Mouse (Mus musculus): ENCODE data around the gene Nsl1. TPM values are rescaled to one million over a fixed set of nuclear protein-coding genes. Genes with fewer than 3 reads are reported as not detected.

Nsl1 gene
- polyA plus RNA-seq, 1 experiment: 35.6 TPM

DNA sequence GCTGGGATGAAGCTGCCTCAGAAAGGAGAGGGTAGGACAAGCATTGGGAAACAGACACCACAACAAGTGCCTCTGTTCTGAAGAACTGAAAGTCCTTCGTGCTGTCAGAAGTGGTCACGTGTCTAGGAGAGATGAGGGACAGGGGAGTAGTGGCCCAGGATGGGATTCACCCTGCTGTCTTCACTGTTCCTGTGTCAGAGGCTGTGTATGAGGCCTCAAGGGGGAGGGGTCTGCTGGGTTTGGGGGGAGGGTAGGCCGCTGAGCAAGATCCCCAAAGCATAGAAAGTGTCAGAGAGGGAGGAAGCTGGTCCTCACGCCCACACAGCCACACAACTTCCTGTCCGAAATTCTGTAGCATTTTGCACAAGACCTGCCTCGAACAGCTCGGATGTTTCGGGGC lies 48.3 kb downstream of the Nsl1 start:
- H3K27me3 ChIP-seq (ENCODE audit: control insufficient read depth, insufficient read depth, low read length, poor library complexity, severe bottlenecking): no peaks in the 10 kb centered on the region
- no peaks in the 10 kb centered on the region for H3K4me1 ChIP-seq (ENCODE audit: control insufficient read depth, insufficient read depth, low read length)
- H3K9ac ChIP-seq (ENCODE audit: low read depth, poor library complexity, severe bottlenecking): no peak overlapping the region
- H3K27ac ChIP-seq (ENCODE audit: insufficient read depth, low read length): no peak overlapping the region
- H3K9me3 ChIP-seq (replicated peaks; ENCODE audit: control insufficient read depth, insufficient read depth, low read length, poor library complexity, severe bottlenecking): no peaks in the 10 kb centered on the region
- H3K36me3 ChIP-seq (ENCODE audit: control insufficient read depth, insufficient read depth, low read length, poor library complexity, severe bottlenecking): no peaks in the 10 kb centered on the region
- no peak for TF ChIP-seq CTCF (IDR thresholded peaks at IDR 0.05; ENCODE audit: low read depth, low read length)
- no peak for TF ChIP-seq POLR2A (IDR thresholded peaks at IDR 0.05; ENCODE audit: insufficient read depth, low read length)
- no peak for TF ChIP-seq EP300 (IDR thresholded peaks at IDR 0.05; ENCODE audit: insufficient read depth, low read depth, low read length)
- H3K4me3 ChIP-seq (ENCODE audit: low read depth, low read length): no peak overlapping the region

DNA sequence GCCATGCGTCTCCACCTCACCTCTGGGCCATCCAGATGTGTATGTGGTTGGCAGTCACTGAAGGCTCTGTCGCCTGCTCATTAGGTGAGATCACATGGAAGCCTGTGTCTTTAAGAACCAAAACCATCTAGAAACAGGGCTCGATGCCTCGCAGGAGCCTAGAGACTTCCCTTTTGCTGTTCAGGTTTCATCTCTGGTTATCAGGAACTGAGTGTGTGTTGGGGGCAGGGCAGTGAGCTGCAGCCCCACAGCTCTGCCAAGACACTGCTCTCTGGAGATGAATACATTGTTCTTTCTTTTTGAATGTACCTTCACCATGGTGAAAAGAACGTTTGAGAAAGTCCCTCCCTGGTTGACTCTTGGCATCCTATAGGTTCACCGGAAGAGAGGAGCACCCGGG lies 52.1 kb downstream of the Nsl1 start:
- TF ChIP-seq CTCF (IDR thresholded peaks at IDR 0.05; ENCODE audit: low read depth, low read length) (no peak), POLR2A (IDR thresholded peaks at IDR 0.05; ENCODE audit: insufficient read depth, low read length) (no peak), EP300 (IDR thresholded peaks at IDR 0.05; ENCODE audit: insufficient read depth, low read depth, low read length) (no peak)
- Histone ChIP-seq H3K27me3 (ENCODE audit: control insufficient read depth, insufficient read depth, low read length, poor library complexity, severe bottlenecking) (0 out of 2 replicates have a peak, but pooled peaks cover 2% of the 10 kb centered on the region), H3K27ac (ENCODE audit: insufficient read depth, low read length) (no peak overlapping the region), H3K9ac (ENCODE audit: low read depth, poor library complexity, severe bottlenecking) (no peak overlapping the region), H3K36me3 (ENCODE audit: control insufficient read depth, insufficient read depth, low read length, poor library complexity, severe bottlenecking) (no peaks in the 10 kb centered on the region), H3K4me3 (ENCODE audit: low read depth, low read length) (no peak overlapping the region), H3K9me3 (replicated peaks; ENCODE audit: control insufficient read depth, insufficient read depth, low read length, poor library complexity, severe bottlenecking) (no peaks in the 10 kb centered on the region), H3K4me1 (ENCODE audit: control insufficient read depth, insufficient read depth, low read length) (no peaks in the 10 kb centered on the region)

DNA sequence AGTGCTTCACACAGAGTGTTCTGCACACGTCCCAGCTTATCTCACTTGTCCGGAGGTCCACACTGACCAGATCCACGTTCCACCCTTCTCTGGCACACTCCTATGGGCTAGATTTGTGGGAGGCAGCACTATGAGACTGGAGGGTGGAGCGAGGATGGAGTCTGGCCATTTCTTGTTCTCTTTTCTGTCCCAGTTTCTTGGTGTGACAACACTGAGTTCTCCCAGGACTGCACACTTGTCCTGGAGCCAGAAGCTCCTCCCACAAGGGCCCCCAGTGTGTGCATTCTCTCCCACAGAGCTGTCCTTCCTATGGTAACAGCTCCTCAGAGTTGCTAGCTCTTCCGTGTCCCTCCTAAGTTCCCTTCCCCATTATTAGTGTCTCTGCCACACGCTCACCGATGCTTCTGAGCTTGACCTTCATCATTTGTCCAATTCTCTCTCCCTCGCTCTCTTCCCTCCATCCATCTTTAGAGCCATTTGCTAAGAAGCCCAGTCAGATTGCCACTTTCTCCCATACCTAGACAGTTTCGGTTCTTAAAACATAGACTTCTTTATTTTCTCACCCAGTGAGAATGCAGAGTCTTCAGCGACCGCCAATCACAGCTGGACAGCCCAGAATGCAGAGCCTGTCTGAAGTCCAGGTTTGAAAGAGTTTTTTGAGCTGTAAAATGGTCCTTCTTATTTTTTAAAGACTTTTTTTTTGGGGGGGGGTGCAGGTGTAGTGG lies 52.9 kb downstream of the Nsl1 start:
- Histone ChIP-seq H3K9me3 (replicated peaks; ENCODE audit: control insufficient read depth, insufficient read depth, low read length, poor library complexity, severe bottlenecking) (no peaks in the 10 kb centered on the region), H3K4me1 (ENCODE audit: control insufficient read depth, insufficient read depth, low read length) (no peaks in the 10 kb centered on the region), H3K9ac (ENCODE audit: low read depth, poor library complexity, severe bottlenecking) (no peak overlapping the region), H3K36me3 (ENCODE audit: control insufficient read depth, insufficient read depth, low read length, poor library complexity, severe bottlenecking) (no peaks in the 10 kb centered on the region), H3K4me3 (ENCODE audit: low read depth, low read length) (no peak overlapping the region), H3K27me3 (ENCODE audit: control insufficient read depth, insufficient read depth, low read length, poor library complexity, severe bottlenecking) (0 out of 2 replicates have a peak, but pooled peaks cover 2% of the 10 kb centered on the region), H3K27ac (ENCODE audit: insufficient read depth, low read length) (no peak overlapping the region)
- TF ChIP-seq CTCF (IDR thresholded peaks at IDR 0.05; ENCODE audit: low read depth, low read length) (no peak), EP300 (IDR thresholded peaks at IDR 0.05; ENCODE audit: insufficient read depth, low read depth, low read length) (no peak), POLR2A (IDR thresholded peaks at IDR 0.05; ENCODE audit: insufficient read depth, low read length) (no peak)

DNA sequence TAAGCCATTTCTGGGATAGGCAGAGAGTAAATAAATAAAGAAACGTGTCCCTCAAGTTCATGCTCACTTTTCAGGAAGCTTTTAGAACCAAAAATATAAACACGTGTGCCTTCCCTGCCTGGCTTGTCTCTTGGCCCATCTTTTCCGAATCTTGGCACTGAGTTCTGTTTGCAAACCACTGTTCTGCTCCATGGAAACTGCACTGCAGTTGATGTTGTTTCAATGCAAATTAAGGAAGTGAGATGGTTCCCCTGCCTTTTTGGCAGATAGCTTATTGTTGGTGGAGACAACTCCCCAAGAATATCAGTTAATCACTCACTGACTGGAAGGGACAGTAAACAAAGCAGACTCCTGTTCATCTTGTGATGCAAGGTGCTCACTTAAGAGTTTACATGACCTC lies 59.9 kb downstream of the Nsl1 start:
- Histone ChIP-seq H3K4me1 (ENCODE audit: control insufficient read depth, insufficient read depth, low read length) (no peaks in the 10 kb centered on the region), H3K27me3 (ENCODE audit: control insufficient read depth, insufficient read depth, low read length, poor library complexity, severe bottlenecking) (0 out of 2 replicates have a peak, but pooled peaks cover 2% of the 10 kb centered on the region), H3K9me3 (replicated peaks; ENCODE audit: control insufficient read depth, insufficient read depth, low read length, poor library complexity, severe bottlenecking) (no peaks in the 10 kb centered on the region), H3K9ac (ENCODE audit: low read depth, poor library complexity, severe bottlenecking) (no peak overlapping the region), H3K36me3 (ENCODE audit: control insufficient read depth, insufficient read depth, low read length, poor library complexity, severe bottlenecking) (no peaks in the 10 kb centered on the region), H3K27ac (ENCODE audit: insufficient read depth, low read length) (no peak overlapping the region), H3K4me3 (ENCODE audit: low read depth, low read length) (no peak overlapping the region)
- TF ChIP-seq POLR2A (IDR thresholded peaks at IDR 0.05; ENCODE audit: insufficient read depth, low read length): no peak
- no peak for TF ChIP-seq EP300 (IDR thresholded peaks at IDR 0.05; ENCODE audit: insufficient read depth, low read depth, low read length)
- TF ChIP-seq CTCF (IDR thresholded peaks at IDR 0.05; ENCODE audit: low read depth, low read length): no peak

- Histone ChIP-seq H3K4me3 (ENCODE audit: low read depth, low read length) (no peak overlapping the region), H3K4me1 (ENCODE audit: control insufficient read depth, insufficient read depth, low read length) (no peaks in the 10 kb centered on the region), H3K9me3 (replicated peaks; ENCODE audit: control insufficient read depth, insufficient read depth, low read length, poor library complexity, severe bottlenecking) (no peaks in the 10 kb centered on the region), H3K27ac (ENCODE audit: insufficient read depth, low read length) (no peak overlapping the region), H3K27me3 (ENCODE audit: control insufficient read depth, insufficient read depth, low read length, poor library complexity, severe bottlenecking) (0 out of 2 replicates have a peak, but pooled peaks cover 2% of the 10 kb centered on the region), H3K9ac (ENCODE audit: low read depth, poor library complexity, severe bottlenecking) (no peak overlapping the region), H3K36me3 (ENCODE audit: control insufficient read depth, insufficient read depth, low read length, poor library complexity, severe bottlenecking) (no peaks in the 10 kb centered on the region)
- TF ChIP-seq POLR2A (IDR thresholded peaks at IDR 0.05; ENCODE audit: insufficient read depth, low read length): no peak
- TF ChIP-seq CTCF (IDR thresholded peaks at IDR 0.05; ENCODE audit: low read depth, low read length): no peak
- TF ChIP-seq EP300 (IDR thresholded peaks at IDR 0.05; ENCODE audit: insufficient read depth, low read depth, low read length): no peak
These were observed 60.9 kb downstream of the Nsl1 start for GRCm38 (mm10) chr1:191123696-191124095.

GRCm38 (mm10) chr1:191124288-191124687 lies 61.5 kb downstream of the Nsl1 start:
- TF ChIP-seq POLR2A (IDR thresholded peaks at IDR 0.05; ENCODE audit: insufficient read depth, low read length) (no peak), CTCF (IDR thresholded peaks at IDR 0.05; ENCODE audit: low read depth, low read length) (no peak), EP300 (IDR thresholded peaks at IDR 0.05; ENCODE audit: insufficient read depth, low read depth, low read length) (no peak)
- H3K27me3 ChIP-seq (ENCODE audit: control insufficient read depth, insufficient read depth, low read length, poor library complexity, severe bottlenecking): 0 out of 2 replicates have a peak, but pooled peaks cover 2% of the 10 kb centered on the region

More at GRCm38 (mm10) chr1:191124288-191124687, 61.5 kb downstream of the Nsl1 start:
- no peaks in the 10 kb centered on the region for H3K36me3 ChIP-seq (ENCODE audit: control insufficient read depth, insufficient read depth, low read length, poor library complexity, severe bottlenecking)
- no peaks in the 10 kb centered on the region for H3K9me3 ChIP-seq (replicated peaks; ENCODE audit: control insufficient read depth, insufficient read depth, low read length, poor library complexity, severe bottlenecking)
- H3K9ac ChIP-seq (ENCODE audit: low read depth, poor library complexity, severe bottlenecking): no peak overlapping the region
- no peak overlapping the region for H3K27ac ChIP-seq (ENCODE audit: insufficient read depth, low read length)
- no peak overlapping the region for H3K4me3 ChIP-seq (ENCODE audit: low read depth, low read length)
- no peaks in the 10 kb centered on the region for H3K4me1 ChIP-seq (ENCODE audit: control insufficient read depth, insufficient read depth, low read length)
